Mouse (Mus musculus): ENCODE results near the gene Pofut2. TPM values are rescaled to one million over a fixed set of nuclear protein-coding genes. Genes with fewer than 3 reads are reported as not detected.

Pofut2 gene
- 42.3 and 52.9 TPM in 2 replicates for polyA plus RNA-seq (2014; fragmentation: Nextera tagmentation; extraction: Ambion mirVana)

DNA sequence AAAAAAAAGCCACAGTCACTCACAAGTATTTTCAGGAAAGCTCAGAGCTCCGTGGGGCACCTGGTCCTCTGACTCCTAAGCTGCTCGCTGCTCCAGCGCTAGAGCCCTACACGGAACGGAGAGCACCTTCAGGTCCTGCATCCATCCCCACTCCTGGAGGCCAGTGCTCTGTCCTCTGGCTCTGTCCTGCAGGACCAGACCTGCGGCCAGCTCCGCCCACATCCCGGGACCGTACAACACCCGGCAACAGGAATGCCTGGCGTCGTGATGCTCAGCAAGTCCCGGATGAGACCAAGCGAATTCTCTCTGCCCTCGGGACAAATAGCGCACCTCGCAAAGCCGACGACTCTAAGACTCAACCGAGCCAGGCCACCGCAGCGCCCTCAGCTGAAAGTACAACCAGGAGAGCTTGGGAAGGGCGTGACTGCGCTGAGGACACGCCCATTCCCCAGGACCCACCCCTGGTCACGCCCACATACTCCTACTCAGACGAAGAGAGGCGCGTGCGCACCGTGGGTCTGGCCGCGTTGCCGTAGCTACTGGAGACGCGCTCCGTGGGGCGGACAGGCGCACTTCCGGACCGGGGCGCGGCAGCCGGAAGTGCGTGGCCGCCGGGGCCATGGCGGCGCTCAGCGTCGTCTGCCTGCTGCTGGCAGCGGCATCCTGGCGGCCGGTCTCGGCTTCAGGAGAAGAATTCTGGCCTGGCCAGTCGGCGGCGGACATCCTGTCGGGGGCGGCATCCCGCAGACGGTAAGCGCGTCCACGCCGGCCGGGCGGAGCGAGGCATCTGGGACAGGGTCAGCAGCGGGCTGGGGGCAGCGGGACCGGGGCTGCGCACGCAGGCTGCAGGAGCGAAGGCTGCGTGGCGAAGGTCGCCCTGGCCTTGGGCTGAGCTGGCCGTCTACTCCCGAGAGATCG, at the start of gene Pofut2:
Gene Pofut2 (plus strand): TSS at position 515 of the 918 bp plus-strand sequence.
- WGBS, result under 1% methylated on average over 78 of the region's 81 CpGs
- H3K4me2 ChIP-seq (ENCODE audit: low read depth, low read length), result peak within 1 kb of the TSS; percentile 88
- peaks cover 11% of the 10 kb centered on the region; the same call in 1 of the 2 replicates for H3K4me1 ChIP-seq (ENCODE audit: control insufficient read depth, insufficient read depth, low read length)
- peak; percentile 98 for ATAC-seq (ENCODE audit: low read depth)
- peak within 1 kb of the TSS; percentile 85 for H3K27ac ChIP-seq (ENCODE audit: low read depth, low read length)
- no peaks in the 10 kb centered on the region for H3K9me3 ChIP-seq (ENCODE audit: control insufficient read depth, low read length)
- no peaks in the 10 kb centered on the region for H3K27me3 ChIP-seq (ENCODE audit: control insufficient read depth, insufficient read depth, low read length)
- H3K4me3 ChIP-seq (ENCODE audit: low read depth, low read length), result peak within 1 kb of the TSS; percentile 90
- peak within 1 kb of the TSS; percentile 80 for H3K9ac ChIP-seq (replicated peaks; ENCODE audit: low read depth, low read length)
- peaks cover 13% of the 10 kb centered on the region for H3K36me3 ChIP-seq (ENCODE audit: control insufficient read depth, insufficient read depth, low read length)

DNA sequence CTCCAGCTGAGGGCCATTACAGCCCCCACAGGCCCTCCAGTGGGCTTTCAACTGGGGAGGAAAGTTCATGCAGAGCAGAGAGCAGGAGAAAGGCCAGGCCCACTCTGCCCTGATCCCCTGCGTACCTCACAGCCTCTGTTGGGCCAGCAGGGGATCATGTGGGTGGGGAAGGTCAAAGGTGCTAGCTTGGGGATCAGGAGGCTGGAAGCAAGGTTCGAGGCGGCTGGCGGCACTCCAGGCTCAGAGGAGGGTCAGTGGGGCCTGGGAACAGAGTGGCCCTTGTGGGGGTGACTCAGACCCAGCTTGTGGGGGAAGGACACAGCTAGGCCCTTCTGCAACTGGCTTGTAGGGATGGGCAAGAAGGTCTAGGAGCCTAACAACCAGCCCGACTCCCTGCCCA, 49.8 kb upstream of the Pofut2 start:
- H3K9me3 ChIP-seq (ENCODE audit: control insufficient read depth, low read length), result no peaks in the 10 kb centered on the region
- 80% methylated on average over 5 of the region's 5 CpGs for WGBS
- H3K27ac ChIP-seq (ENCODE audit: low read depth, low read length), result no peak overlapping the region
- H3K9ac ChIP-seq (replicated peaks; ENCODE audit: low read depth, low read length), result no peak overlapping the region
- no peaks in the 10 kb centered on the region for H3K36me3 ChIP-seq (ENCODE audit: control insufficient read depth, insufficient read depth, low read length)
- no peak overlapping the region for H3K4me2 ChIP-seq (ENCODE audit: low read depth, low read length)
- no peak for ATAC-seq (ENCODE audit: low read depth)
- H3K4me3 ChIP-seq (ENCODE audit: low read depth, low read length), result no peak overlapping the region
- H3K27me3 ChIP-seq (ENCODE audit: control insufficient read depth, insufficient read depth, low read length), result no peaks in the 10 kb centered on the region
- no peaks in the 10 kb centered on the region for H3K4me1 ChIP-seq (ENCODE audit: control insufficient read depth, insufficient read depth, low read length)

DNA sequence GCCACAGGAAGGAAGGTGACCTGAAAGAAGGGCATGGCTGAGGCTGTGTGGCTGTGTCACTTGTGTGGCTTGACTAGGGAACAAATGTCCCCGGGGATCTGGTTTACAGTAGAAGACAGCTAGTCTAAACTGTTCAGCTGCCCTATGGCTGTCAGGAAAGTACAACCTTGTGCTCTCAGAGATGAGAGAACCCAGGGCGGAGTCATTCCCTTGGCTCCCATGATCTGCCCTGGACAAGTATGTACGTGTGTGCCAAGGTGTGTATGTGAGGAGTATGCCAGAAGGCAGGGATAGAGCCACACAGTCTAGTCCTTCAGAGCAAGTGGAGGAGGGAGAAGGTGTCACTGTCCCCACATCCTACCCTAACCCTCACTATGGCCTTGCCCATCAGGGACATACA, 48.4 kb upstream of the Pofut2 start:
- no peak overlapping the region for H3K4me3 ChIP-seq (ENCODE audit: low read depth, low read length)
- no peaks in the 10 kb centered on the region for H3K27me3 ChIP-seq (ENCODE audit: control insufficient read depth, insufficient read depth, low read length)
- ATAC-seq (ENCODE audit: low read depth), result no peak
- H3K27ac ChIP-seq (ENCODE audit: low read depth, low read length), result no peak overlapping the region
- WGBS, result 90% methylated on average over 3 of the region's 3 CpGs
- H3K4me2 ChIP-seq (ENCODE audit: low read depth, low read length), result no peak overlapping the region
- H3K36me3 ChIP-seq (ENCODE audit: control insufficient read depth, insufficient read depth, low read length), result no peaks in the 10 kb centered on the region
- H3K4me1 ChIP-seq (ENCODE audit: control insufficient read depth, insufficient read depth, low read length), result no peaks in the 10 kb centered on the region
- no peaks in the 10 kb centered on the region for H3K9me3 ChIP-seq (ENCODE audit: control insufficient read depth, low read length)
- H3K9ac ChIP-seq (replicated peaks; ENCODE audit: low read depth, low read length), result no peak overlapping the region

DNA sequence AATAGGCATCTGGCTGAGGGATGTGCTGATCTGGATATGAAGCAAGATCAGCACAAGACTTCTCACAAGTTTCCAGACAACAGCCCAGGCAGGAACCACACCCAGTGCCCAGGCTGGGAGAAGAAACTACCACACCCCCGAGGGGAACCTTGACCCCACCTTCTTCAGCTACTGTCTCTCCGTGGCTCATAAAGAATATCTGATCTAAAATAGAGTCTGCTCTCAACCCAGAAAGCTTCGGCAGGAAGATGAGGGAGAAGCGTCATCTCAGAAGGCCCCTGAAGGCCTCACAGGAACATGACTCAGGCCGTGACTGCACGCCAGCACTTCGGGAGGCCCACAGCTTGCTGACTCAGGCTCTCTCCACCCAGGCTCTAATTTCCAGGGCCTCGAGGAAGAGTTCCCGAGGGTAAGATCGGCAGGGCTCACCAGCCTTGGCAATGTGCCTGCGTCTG, 47.9 kb upstream of the Pofut2 start:
- Histone ChIP-seq H3K27me3 (ENCODE audit: control insufficient read depth, insufficient read depth, low read length) (no peaks in the 10 kb centered on the region), H3K9me3 (ENCODE audit: control insufficient read depth, low read length) (no peaks in the 10 kb centered on the region), H3K4me1 (ENCODE audit: control insufficient read depth, insufficient read depth, low read length) (no peaks in the 10 kb centered on the region), H3K4me3 (ENCODE audit: low read depth, low read length) (no peak overlapping the region), H3K27ac (ENCODE audit: low read depth, low read length) (no peak overlapping the region), H3K36me3 (ENCODE audit: control insufficient read depth, insufficient read depth, low read length) (no peaks in the 10 kb centered on the region), H3K9ac (replicated peaks; ENCODE audit: low read depth, low read length) (no peak overlapping the region), H3K4me2 (ENCODE audit: low read depth, low read length) (no peak overlapping the region)
- 68% methylated on average over 11 of the region's 11 CpGs for whole genome bisulfite sequencing
- ATAC-seq (ENCODE audit: low read depth), result no peak

DNA sequence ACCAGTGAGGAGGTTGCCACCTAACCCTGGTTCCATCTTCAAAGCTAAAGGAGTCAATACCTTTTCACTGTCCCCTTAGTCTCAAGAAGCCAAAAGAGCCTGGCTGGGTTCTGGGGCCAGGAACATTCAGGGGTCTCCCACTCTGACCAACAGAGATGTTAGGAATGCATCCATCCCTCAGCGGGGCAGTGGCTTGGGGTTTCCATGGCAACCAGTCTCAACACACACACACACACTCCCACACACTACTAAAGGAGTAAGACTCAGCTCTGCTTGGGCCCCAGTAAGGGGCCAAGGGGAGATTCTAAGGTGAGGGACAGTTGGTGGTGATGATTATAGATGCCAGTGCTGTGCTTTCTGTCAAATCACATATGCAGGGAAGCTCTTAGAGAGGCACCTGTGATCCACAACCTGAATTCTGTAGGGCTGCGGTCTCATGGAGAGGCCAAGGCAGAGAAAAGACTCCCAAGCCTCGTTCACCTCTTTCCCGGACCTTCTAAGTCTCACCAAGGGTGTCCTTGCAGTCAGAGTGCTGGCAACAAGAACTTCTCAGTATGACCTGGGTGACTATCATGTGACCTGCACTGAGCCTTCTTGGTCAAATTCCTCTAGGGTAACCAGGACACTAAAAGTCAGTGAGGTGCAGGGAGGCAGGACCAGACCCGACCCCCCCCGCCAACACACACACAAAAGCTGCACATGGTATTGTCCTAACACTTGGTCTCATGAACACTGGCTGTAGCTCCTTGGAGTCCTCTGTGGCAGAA, 46.5 kb upstream of the Pofut2 start:
- 84% methylated on average over 6 of the region's 6 CpGs for WGBS
- ATAC-seq (ENCODE audit: low read depth), result no peak
- Histone ChIP-seq H3K27me3 (ENCODE audit: control insufficient read depth, insufficient read depth, low read length) (no peaks in the 10 kb centered on the region), H3K36me3 (ENCODE audit: control insufficient read depth, insufficient read depth, low read length) (no peaks in the 10 kb centered on the region), H3K27ac (ENCODE audit: low read depth, low read length) (no peak overlapping the region), H3K4me1 (ENCODE audit: control insufficient read depth, insufficient read depth, low read length) (no peaks in the 10 kb centered on the region), H3K9ac (replicated peaks; ENCODE audit: low read depth, low read length) (no peak overlapping the region), H3K9me3 (ENCODE audit: control insufficient read depth, low read length) (no peaks in the 10 kb centered on the region), H3K4me2 (ENCODE audit: low read depth, low read length) (no peak overlapping the region), H3K4me3 (ENCODE audit: low read depth, low read length) (no peak overlapping the region)

DNA sequence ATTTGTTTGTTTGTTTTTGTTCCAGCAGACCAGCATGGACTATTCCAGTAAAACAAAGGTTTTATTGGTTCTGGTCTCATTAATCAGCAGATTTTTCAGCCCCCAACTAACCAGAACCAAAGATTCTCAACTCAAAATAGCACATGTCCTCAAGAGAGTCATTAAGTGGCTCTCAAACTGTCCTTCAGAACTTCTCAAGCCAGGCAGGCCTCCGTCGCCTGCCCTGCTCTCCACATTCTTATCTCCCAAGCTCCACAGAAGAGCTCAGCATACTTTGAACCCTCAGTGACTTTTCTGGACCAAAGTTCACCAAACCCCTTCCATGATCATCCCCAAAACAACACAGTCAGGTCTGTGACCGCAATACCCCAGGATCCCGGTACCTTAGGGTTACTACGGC, 45.5 kb upstream of the Pofut2 start:
- H3K4me3 ChIP-seq (ENCODE audit: low read depth, low read length), result no peak overlapping the region
- no peak for ATAC-seq (ENCODE audit: low read depth)
- H3K9ac ChIP-seq (replicated peaks; ENCODE audit: low read depth, low read length), result no peak overlapping the region
- no peaks in the 10 kb centered on the region for H3K4me1 ChIP-seq (ENCODE audit: control insufficient read depth, insufficient read depth, low read length)
- H3K36me3 ChIP-seq (ENCODE audit: control insufficient read depth, insufficient read depth, low read length), result no peaks in the 10 kb centered on the region
- H3K9me3 ChIP-seq (ENCODE audit: control insufficient read depth, low read length), result no peaks in the 10 kb centered on the region
- 92% methylated on average over 5 of the region's 5 CpGs for WGBS
- no peak overlapping the region for H3K4me2 ChIP-seq (ENCODE audit: low read depth, low read length)
- no peak overlapping the region for H3K27ac ChIP-seq (ENCODE audit: low read depth, low read length)
- H3K27me3 ChIP-seq (ENCODE audit: control insufficient read depth, insufficient read depth, low read length), result no peaks in the 10 kb centered on the region

DNA sequence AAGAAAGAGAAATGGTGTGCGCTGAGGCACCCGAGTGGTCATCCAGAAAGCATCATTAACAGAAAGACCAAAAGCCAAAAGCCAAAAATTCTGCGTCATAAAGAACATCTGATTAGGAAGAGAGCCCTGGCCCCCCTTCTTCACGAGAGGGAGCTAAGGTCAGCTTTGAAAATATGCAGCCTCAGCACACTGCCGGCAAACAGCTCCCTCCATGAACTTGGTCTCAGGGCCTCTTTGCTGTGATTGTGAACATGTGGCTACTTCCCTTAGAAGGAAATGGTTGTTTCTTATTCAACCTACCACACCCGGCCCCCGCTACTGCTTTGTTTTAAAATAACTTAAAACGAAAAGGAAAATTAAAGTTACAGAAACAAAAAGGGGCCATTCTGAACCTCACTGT, 44.4 kb upstream of the Pofut2 start:
- H3K4me3 ChIP-seq (ENCODE audit: low read depth, low read length), result no peak overlapping the region
- H3K9me3 ChIP-seq (ENCODE audit: control insufficient read depth, low read length), result no peaks in the 10 kb centered on the region
- WGBS, result 66% methylated on average over 8 of the region's 8 CpGs
- ATAC-seq (ENCODE audit: low read depth), result no peak
- H3K27ac ChIP-seq (ENCODE audit: low read depth, low read length), result no peak overlapping the region
- H3K4me2 ChIP-seq (ENCODE audit: low read depth, low read length), result no peak overlapping the region
- H3K27me3 ChIP-seq (ENCODE audit: control insufficient read depth, insufficient read depth, low read length), result no peaks in the 10 kb centered on the region
- H3K4me1 ChIP-seq (ENCODE audit: control insufficient read depth, insufficient read depth, low read length), result no peaks in the 10 kb centered on the region
- no peak overlapping the region for H3K9ac ChIP-seq (replicated peaks; ENCODE audit: low read depth, low read length)
- no peaks in the 10 kb centered on the region for H3K36me3 ChIP-seq (ENCODE audit: control insufficient read depth, insufficient read depth, low read length)

DNA sequence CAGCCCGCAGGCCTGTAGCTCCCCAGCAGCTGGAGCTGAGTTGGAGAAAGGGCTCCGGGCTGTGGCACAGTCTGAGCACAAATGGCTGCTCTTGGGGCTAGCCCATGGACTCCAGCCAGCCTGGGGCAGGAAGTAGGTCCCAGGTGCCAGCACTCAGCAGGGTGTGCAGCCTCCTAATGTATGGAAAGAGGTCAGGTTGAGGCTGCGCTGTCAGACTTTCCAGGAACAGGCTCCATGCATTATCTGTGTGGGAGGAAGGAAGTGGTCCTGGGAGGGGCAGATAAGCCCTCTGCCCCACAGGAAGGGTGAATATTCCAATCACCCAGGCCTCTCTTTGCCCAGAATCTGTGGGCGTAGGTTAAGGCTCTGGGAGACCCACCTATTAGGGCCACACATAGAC, 43.4 kb upstream of the Pofut2 start:
- Histone ChIP-seq H3K27me3 (ENCODE audit: control insufficient read depth, insufficient read depth, low read length) (no peaks in the 10 kb centered on the region), H3K4me1 (ENCODE audit: control insufficient read depth, insufficient read depth, low read length) (no peaks in the 10 kb centered on the region), H3K36me3 (ENCODE audit: control insufficient read depth, insufficient read depth, low read length) (no peaks in the 10 kb centered on the region), H3K4me2 (ENCODE audit: low read depth, low read length) (no peak overlapping the region), H3K4me3 (ENCODE audit: low read depth, low read length) (no peak overlapping the region), H3K9me3 (ENCODE audit: control insufficient read depth, low read length) (no peaks in the 10 kb centered on the region), H3K27ac (ENCODE audit: low read depth, low read length) (no peak overlapping the region), H3K9ac (replicated peaks; ENCODE audit: low read depth, low read length) (no peak overlapping the region)
- no peak for ATAC-seq (ENCODE audit: low read depth)
- WGBS, result 70% methylated on average over 4 of the region's 4 CpGs

DNA sequence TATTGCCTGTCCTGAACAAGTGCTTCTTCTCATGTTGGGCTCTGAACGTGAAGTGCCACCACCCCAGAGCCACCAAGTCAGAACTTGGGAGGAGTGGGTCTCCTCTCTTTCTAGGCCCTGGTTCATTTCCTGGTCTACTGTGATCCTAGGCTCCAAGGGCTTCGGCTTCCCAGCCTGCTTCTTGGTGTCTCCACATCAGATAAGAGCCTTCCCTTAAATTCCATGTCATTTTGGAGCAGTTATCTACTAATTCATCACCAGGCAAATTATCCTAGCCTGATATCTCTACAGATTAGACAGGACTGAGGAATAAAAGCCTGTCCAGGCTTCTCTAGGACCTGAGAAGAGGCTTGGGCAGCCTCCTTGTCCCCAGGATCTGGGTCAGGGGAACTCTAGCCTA, 42.7 kb upstream of the Pofut2 start:
- Histone ChIP-seq H3K4me1 (ENCODE audit: control insufficient read depth, insufficient read depth, low read length) (no peaks in the 10 kb centered on the region), H3K9me3 (ENCODE audit: control insufficient read depth, low read length) (no peaks in the 10 kb centered on the region), H3K27ac (ENCODE audit: low read depth, low read length) (no peak overlapping the region), H3K4me3 (ENCODE audit: low read depth, low read length) (no peak overlapping the region), H3K36me3 (ENCODE audit: control insufficient read depth, insufficient read depth, low read length) (no peaks in the 10 kb centered on the region), H3K9ac (replicated peaks; ENCODE audit: low read depth, low read length) (no peak overlapping the region), H3K4me2 (ENCODE audit: low read depth, low read length) (no peak overlapping the region), H3K27me3 (ENCODE audit: control insufficient read depth, insufficient read depth, low read length) (no peaks in the 10 kb centered on the region)
- ATAC-seq (ENCODE audit: low read depth), result no peak
- WGBS, result 85% methylated on average over 2 of the region's 2 CpGs

Data from neural tube, embryonic 14.5 days (tissue).